Mouse (Mus musculus) forebrain, embryonic 15.5 days (tissue): ENCODE measurements around the gene Cyp2d22. TPM values are rescaled to one million over a fixed set of nuclear protein-coding genes. Genes with fewer than 3 reads are reported as not detected.
"Not testable (repeated sequence)": the region's sequence is repeated elsewhere in the genome, so short reads cannot be mapped to it uniquely, and the experiment has no call there.

Experiments used
- ATAC-seq: fragments of 200-750 bp; cut with Nextera tagmentation; replicated peaks from 2 replicates; pipeline ENCODE4 v1.8.0; 2017; ENCODE audit warnings: mild to moderate bottlenecking, moderate TSS enrichment, moderate library complexity
- H3K27ac ChIP-seq: fragments of 300-500 bp; sonication (generic); replicated peaks from 2 replicates; pipeline ENCODE4 v1.5.1; 2015; ENCODE audit warnings: mild to moderate bottlenecking, inconsistent platforms
- H3K27me3 ChIP-seq: fragments of 300-500 bp; sonication (generic); 2 replicates; pipeline ENCODE4 v1.6.1; 2015; ENCODE audit warnings: inconsistent platforms
- H3K36me3 ChIP-seq: fragments of 300-500 bp; sonication (generic); 2 replicates; pipeline ENCODE4 v1.6.1; 2015; ENCODE audit warnings: mild to moderate bottlenecking, inconsistent platforms
- H3K4me1 ChIP-seq: fragments of 300-500 bp; sonication (generic); 2 replicates; pipeline ENCODE4 v1.6.1; 2015; ENCODE audit warnings: inconsistent platforms
- H3K4me2 ChIP-seq: fragments of 300-500 bp; sonication (generic); replicated peaks from 2 replicates; pipeline ENCODE4 v1.6.1; 2015; ENCODE audit warnings: mild to moderate bottlenecking, inconsistent platforms
- H3K4me3 ChIP-seq: fragments of 300-500 bp; sonication (generic); 2 replicates; pipeline ENCODE4 v1.5.1; 2015; ENCODE audit warnings: mild to moderate bottlenecking, inconsistent platforms
- H3K9ac ChIP-seq: fragments of 300-500 bp; sonication (generic); replicated peaks from 2 replicates; pipeline ENCODE4 v1.6.1; 2015; ENCODE audit warnings: mild to moderate bottlenecking, inconsistent platforms
- H3K9me3 ChIP-seq: fragments of 300-500 bp; sonication (generic); 2 replicates; pipeline ENCODE4 v1.6.1; 2016; ENCODE audit warnings: inconsistent platforms
- WGBS: fragments of 180-500 bp; shearing (Covaris S2); methylation state at CpG from one replicate; pipeline ENCODE4 v1.1.7; 2015; ENCODE audit warnings: mixed read lengths; 5-methylcytosine and 5-hydroxymethylcytosine counted together
- polyA plus RNA-seq: library from polyadenylated mRNA; unstranded; fragments of >200 nt; fragmentation: Nextera tagmentation; extraction: Ambion mirVana; gene quantifications from 2 replicates; pipeline ENCODE4 v1.2.1, GENCODE M21; 2015

Gene Cyp2d22
- polyA plus RNA-seq, 1 experiment from 2014 or later = 1.9 TPM

DNA sequence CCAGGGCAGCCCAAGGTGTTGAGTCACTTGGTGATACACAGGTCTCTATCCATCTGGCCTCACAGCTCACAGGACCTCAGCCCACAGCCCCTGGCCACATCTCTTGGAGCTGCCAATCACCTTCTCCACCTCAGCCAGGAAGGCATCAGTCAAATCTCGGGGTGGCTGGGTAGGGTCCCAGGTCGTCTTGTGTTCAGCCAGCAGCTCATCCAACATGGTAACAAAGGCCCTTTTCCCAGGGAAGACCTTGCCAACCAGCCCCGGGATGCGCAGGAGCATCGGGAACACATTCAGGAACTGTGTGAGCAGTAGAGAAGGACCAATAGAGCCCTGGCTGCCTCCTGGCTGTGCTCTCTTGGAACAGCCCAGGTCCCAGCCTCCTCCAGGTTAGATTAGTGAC, 7.1 kb downstream of the Cyp2d22 start:
- Histone ChIP-seq H3K9ac (no peak overlapping the region), H3K36me3 (no peaks in the 10 kb centered on the region), H3K27ac (no peak overlapping the region), H3K27me3 (no peaks in the 10 kb centered on the region), H3K4me3 (no peak overlapping the region), H3K4me1 (peaks cover 10% of the 10 kb centered on the region; the same call in 1 of the 2 replicates), H3K9me3 (no peaks in the 10 kb centered on the region), H3K4me2 (no peak overlapping the region)
- WGBS = 87% methylated on average over 5 of the region's 5 CpGs
- no peak for ATAC-seq

DNA sequence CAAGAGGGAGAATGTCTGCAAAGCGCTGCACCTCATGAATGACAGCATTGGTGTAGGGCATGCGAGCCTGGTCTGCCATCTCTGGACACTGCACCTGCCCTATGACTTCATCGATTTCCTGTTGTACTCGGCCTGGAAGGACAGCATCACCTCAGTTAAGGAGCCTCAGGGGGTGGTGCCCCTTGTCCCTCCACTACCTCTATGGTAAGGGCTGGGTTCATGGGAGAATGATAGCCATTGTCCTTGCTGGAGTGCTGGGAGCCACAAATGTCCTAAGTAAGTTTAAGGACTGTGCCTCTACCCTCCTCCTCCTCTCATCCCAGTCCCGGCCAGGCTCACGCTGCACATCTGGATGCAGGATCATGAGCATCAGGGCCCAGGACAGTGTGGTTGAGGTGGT, 7.6 kb downstream of the Cyp2d22 start:
- H3K27ac ChIP-seq = no peak overlapping the region
- no peak for ATAC-seq
- peaks cover 10% of the 10 kb centered on the region; the same call in 1 of the 2 replicates for H3K4me1 ChIP-seq
- H3K36me3 ChIP-seq = no peaks in the 10 kb centered on the region
- no peaks in the 10 kb centered on the region for H3K27me3 ChIP-seq
- H3K9ac ChIP-seq = no peak overlapping the region
- H3K4me3 ChIP-seq = no peak overlapping the region
- 93% methylated on average over 6 of the region's 6 CpGs for WGBS
- no peak overlapping the region for H3K4me2 ChIP-seq
- no peaks in the 10 kb centered on the region for H3K9me3 ChIP-seq

DNA sequence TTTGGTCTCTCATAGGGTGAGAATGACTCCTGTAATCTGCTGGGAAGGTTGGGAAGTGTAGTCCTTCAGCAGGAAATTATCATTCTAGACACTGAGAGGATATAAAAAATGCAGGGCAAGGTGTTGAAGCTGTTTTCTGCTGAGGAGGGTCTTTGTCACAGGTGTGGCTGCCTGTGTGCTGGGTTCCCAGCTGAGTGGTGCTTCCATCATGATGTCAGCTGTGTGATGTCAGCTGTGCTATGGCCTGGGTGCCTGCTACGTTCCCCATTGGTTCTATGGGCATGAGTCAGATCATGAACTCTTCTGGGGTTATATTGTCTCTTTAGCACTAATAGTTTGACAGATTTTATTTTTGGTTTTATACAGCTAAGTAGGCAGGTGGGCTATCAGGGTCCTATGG, 11.2 kb downstream of the Cyp2d22 start:
- no peak overlapping the region for H3K27ac ChIP-seq
- no peaks in the 10 kb centered on the region for H3K27me3 ChIP-seq
- no peaks in the 10 kb centered on the region for H3K36me3 ChIP-seq
- ATAC-seq = no peak
- H3K9me3 ChIP-seq = no peaks in the 10 kb centered on the region
- no peak overlapping the region for H3K4me2 ChIP-seq
- no peak overlapping the region for H3K4me3 ChIP-seq
- WGBS = 91% methylated on average over 1 of the region's 1 CpGs
- no peak overlapping the region for H3K9ac ChIP-seq
- no peaks in the 10 kb centered on the region for H3K4me1 ChIP-seq

DNA sequence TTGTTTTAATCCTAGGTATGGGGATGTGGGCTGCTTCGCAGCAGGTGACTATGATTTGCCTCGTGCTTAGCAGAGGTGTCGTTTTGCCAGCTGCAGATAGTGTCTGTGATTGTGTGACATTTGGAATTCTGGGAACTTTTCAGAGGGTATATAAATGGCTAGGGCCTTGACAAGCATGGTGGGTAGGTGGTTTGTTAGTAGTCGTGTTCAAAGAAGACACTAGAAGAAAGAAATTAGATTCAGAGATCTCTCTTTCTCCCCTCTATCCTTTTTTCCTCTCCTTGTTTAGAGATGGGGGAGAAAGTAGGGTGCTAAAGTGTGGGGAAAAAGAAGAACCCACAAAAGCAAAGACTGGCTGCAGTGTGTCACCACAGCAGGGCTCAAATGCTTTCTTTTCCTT, 11.9 kb downstream of the Cyp2d22 start:
- Histone ChIP-seq H3K4me2 (no peak overlapping the region), H3K27ac (no peak overlapping the region), H3K4me1 (no peaks in the 10 kb centered on the region), H3K36me3 (no peaks in the 10 kb centered on the region), H3K4me3 (no peak overlapping the region), H3K9me3 (no peaks in the 10 kb centered on the region), H3K9ac (no peak overlapping the region), H3K27me3 (no peaks in the 10 kb centered on the region)
- WGBS = 94% methylated on average over 4 of the region's 4 CpGs
- ATAC-seq = no peak

DNA sequence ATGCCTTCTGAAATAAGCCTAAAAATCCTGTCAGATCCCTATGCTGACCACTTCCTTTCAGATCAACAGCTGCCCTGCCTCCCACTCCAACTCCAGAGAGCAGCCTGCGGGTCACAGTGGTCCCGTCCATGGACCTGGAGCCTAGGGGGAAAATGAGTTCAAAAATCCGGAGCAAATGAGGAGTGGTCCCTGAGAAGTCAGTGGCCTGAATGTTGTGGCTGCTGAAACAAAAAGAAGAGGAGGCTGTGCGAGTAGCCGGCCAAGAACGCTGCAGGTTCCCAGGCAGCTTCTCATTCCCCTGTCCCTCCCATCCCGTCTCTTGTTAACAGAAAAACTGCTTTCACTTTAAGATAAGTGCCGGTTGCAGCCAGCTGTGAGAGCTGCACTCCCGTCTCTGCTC, 15.5 kb downstream of the Cyp2d22 start:
- not testable (repeated sequence) for H3K27ac ChIP-seq, H3K4me2 ChIP-seq, H3K4me3 ChIP-seq, H3K9me3 ChIP-seq, H3K9ac ChIP-seq, H3K27me3 ChIP-seq, ATAC-seq, H3K4me1 ChIP-seq, H3K36me3 ChIP-seq
- 19% methylated on average over 6 of the region's 9 CpGs for WGBS

DNA sequence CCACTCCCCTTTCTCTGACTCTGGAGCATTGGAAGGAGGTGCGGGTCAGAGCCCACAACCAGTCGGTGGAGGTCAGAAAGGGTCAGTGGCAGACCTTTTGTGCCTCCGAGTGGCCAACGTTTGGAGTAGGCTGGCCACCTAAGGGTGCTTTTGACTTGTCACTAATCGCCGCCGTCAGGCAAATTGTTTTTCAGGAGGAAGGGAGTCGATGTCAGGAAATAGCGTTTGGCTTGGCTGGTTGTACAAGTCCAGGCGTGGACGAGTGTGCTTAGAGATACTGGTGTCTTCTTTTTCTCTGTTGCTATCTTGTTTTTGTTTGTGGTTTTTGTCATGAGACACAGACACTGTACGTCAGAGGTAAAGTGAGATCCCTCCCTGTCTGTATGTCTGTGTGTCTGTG, 16.3 kb downstream of the Cyp2d22 start:
- not testable (repeated sequence) for H3K4me3 ChIP-seq, H3K9ac ChIP-seq, H3K9me3 ChIP-seq, ATAC-seq, H3K27me3 ChIP-seq, H3K4me1 ChIP-seq, H3K4me2 ChIP-seq, H3K27ac ChIP-seq, H3K36me3 ChIP-seq
- 77% methylated on average over 8 of the region's 12 CpGs for WGBS

DNA sequence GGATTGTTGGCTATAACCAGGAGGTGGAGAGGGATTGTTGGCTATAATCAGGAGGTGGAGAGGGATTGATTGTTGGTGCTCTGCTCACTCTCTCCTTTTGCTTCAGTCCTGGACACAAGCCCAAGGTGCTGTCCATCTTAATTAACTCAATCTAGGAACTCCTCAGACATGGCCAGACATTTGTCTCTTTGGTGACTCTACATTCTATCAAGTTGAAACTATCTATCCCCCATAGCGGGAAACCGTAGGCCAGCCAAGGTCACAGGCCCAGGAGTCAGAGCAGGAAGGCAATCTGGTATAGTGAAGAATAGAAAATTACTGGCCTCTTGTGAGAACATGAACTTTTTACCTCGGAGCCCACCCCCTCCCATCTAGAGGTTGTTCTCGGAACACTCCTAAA, 17.8 kb downstream of the Cyp2d22 start:
- Histone ChIP-seq H3K27ac (no peak overlapping the region), H3K9ac (no peak overlapping the region), H3K4me3 (no peak overlapping the region), H3K4me2 (no peak overlapping the region), H3K27me3 (no peaks in the 10 kb centered on the region), H3K9me3 (no peaks in the 10 kb centered on the region), H3K4me1 (no peaks in the 10 kb centered on the region), H3K36me3 (no peaks in the 10 kb centered on the region)
- no peak for ATAC-seq
- WGBS = 88% methylated on average over 4 of the region's 4 CpGs

DNA sequence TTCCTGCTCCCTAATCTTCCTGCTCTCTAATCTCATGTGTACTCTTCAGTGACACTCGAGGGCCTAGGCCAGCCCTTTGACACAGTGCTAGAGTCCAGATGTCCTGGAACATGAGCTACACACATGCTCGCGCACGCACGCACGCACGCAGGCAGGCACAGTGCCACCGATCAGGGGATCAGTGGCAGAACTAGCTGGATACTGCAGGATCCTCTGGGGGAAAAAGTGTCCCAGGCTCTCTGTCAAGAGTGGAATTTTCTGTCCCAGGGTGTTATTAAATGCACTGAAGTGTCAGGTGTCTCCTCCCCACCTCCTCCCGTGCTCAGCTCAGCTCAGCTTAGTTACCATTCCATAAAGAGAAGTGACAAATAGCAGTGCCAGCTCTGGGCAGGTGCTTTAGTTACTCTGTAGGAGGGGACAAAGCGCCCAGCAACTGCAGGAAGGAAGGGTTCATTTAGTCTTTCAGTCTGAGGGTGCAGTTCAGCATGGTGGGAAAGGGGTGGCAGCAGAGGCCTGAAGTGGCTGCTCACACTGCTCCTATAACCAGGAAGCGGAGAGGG, 18.5 kb downstream of the Cyp2d22 start:
- Histone ChIP-seq H3K36me3 (no peaks in the 10 kb centered on the region), H3K4me2 (no peak overlapping the region), H3K4me1 (no peaks in the 10 kb centered on the region), H3K4me3 (no peak overlapping the region), H3K27ac (no peak overlapping the region), H3K27me3 (no peaks in the 10 kb centered on the region), H3K9ac (no peak overlapping the region), H3K9me3 (no peaks in the 10 kb centered on the region)
- no peak for ATAC-seq
- WGBS = 76% methylated on average over 11 of the region's 11 CpGs

DNA sequence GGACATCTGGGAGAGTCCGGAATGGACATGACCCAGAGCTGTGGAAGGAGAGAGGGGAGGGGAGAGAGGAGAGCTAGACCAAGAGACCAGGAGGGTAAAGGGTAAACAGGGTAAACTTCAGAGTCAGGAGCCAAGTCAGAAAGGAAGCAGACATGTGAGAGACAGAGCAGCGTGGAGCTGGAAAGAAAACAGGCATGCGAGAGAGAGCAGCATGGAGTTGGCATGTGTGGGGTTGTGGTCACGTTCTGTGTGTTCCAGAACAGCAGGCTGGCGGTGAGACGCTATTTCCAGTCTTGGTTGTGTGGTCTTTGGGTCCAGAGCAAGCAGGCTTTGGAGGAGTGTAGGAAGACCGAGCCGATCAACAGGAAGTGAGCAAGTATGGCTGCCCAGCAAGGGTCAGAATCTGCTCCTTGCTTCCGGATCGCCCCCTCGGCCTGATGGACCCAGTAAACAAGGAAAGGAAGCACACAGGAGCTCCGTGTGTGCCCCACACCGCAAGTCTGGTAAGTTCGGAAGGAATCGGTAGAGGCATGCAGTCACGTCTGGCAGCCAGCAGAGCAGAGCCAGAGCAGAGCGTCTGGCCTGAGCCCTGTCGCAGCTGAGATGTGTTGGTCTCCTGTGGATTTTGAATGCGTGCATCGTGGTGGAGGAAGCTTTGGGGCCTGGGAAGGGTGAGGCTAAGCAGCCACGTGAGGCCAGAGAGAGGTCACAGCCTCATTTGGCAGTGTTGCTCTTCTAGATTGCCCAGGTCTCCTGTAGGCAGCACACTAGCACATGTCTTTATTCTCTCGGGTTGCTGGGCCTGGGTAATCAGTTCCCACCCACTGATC, 21.4 kb downstream of the Cyp2d22 start:
- ATAC-seq = no peak
- no peak overlapping the region for H3K9ac ChIP-seq
- H3K27ac ChIP-seq = no peak overlapping the region
- no peaks in the 10 kb centered on the region for H3K27me3 ChIP-seq
- H3K4me2 ChIP-seq = no peak overlapping the region
- peaks cover 6% of the 10 kb centered on the region for H3K4me1 ChIP-seq
- H3K9me3 ChIP-seq = no peaks in the 10 kb centered on the region
- no peaks in the 10 kb centered on the region for H3K36me3 ChIP-seq
- no peak overlapping the region for H3K4me3 ChIP-seq
- 72% methylated on average over 22 of the region's 22 CpGs for WGBS

DNA sequence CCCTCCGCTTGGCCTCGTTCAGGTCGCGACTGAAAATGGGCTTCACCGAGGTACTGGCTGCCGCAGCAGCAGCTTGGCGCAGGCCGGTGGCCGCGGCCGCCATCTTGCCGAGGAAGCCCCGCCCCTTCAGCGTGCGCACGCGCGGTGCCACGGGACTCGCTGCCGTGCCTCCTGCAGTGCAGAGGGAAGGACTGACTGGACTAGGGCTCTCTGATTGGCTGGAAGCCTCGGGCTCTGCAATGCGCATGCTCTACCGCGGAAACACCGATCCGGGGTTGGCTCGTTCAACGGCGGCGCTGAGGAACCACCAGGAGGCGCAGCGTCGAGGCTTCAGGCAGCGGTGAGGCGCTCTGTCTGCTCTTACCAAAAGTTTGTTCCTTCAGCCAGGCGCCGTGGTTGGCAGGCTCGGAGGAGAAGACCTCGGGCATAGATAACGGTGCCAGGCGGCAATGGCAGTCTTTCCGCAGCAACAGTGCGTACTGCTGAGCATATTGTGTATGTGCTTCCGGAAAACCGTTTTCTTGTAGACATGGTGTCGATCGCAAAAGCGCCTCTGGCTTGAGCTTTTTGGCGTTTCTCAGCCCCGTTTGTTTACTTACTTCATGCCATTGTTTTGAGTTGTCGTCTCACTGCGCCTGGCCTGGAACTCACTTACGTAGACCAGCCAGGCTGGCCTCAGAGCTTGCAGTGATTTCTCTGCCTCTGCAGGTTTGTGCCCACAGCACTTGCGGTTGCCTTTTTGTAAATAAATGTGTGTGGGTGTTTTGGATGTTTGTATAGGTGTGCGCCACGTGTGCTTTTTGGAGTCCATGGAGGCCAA, 25.7 kb downstream of the Cyp2d22 start, which contains the start of gene Ndufa6:
Ndufa6 (minus strand) TSS at position 197 of the 820 bp plus-strand sequence.
- peak within 1 kb of the TSS; percentile 99 for H3K4me3 ChIP-seq
- no peaks in the 10 kb centered on the region for H3K9me3 ChIP-seq
- peak within 1 kb of the TSS; percentile 81 for H3K4me2 ChIP-seq
- ATAC-seq = peak; percentile 100
- WGBS = 2% methylated on average over 57 of the region's 57 CpGs
- no peaks in the 10 kb centered on the region for H3K27me3 ChIP-seq
- peak within 1 kb of the TSS; percentile 99 for H3K9ac ChIP-seq
- H3K4me1 ChIP-seq = peaks cover 26% of the 10 kb centered on the region
- H3K36me3 ChIP-seq = peaks cover 16% of the 10 kb centered on the region
- H3K27ac ChIP-seq = peak within 1 kb of the TSS; percentile 88

DNA sequence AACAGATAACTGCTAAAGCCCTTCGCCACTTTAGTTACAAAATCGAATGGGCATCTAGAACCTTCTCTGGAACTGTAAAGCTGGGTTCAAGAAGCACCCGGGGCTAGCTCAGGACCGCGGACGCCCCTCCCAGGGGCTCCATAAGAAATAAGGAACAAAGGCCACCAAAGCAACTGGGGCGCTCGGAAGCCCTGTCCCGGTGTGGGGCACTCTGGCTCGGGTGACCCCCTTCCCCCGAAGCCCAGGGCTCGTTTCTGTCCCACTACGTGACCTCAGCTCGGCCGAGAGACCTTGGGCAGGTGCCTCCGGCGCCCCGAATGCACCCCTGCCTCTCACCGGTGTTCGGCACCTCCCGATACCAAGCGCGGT, 26.3 kb downstream of the Cyp2d22 start:
- peaks cover 26% of the 10 kb centered on the region for H3K4me1 ChIP-seq
- H3K9ac ChIP-seq = peak overlapping the region; percentile 99
- peak overlapping the region; percentile 88 for H3K27ac ChIP-seq
- no peaks in the 10 kb centered on the region for H3K27me3 ChIP-seq
- ATAC-seq = no peak; the same call in 1 of the 2 replicates
- WGBS = under 1% methylated on average over 23 of the region's 23 CpGs
- H3K36me3 ChIP-seq = peaks cover 22% of the 10 kb centered on the region
- H3K4me3 ChIP-seq = peak overlapping the region; percentile 99
- H3K9me3 ChIP-seq = no peaks in the 10 kb centered on the region
- H3K4me2 ChIP-seq = peak overlapping the region; percentile 81
